Mouse (Mus musculus): ENCODE data around the gene Prss36. TPM values are rescaled to one million over a fixed set of nuclear protein-coding genes. Genes with fewer than 3 reads are reported as not detected.
"Not testable (repeated sequence)": the region's sequence is repeated elsewhere in the genome, so short reads cannot be mapped to it uniquely, and the experiment has no call there.

Prss36 gene
- polyA plus RNA-seq, 1 experiment from 2014 or later, result 11.0 TPM

- 49% methylated on average over 2 of the region's 2 CpGs for WGBS
- not testable (repeated sequence) for H3K27ac ChIP-seq (replicated peaks; ENCODE audit: low read depth, low read length); H3K9ac ChIP-seq (replicated peaks; ENCODE audit: low read length); ATAC-seq (replicated peaks; ENCODE audit: insufficient number of reproducible peaks, low FRiP score, low TSS enrichment, low read depth); H3K4me2 ChIP-seq (ENCODE audit: low read depth, low read length); H3K9me3 ChIP-seq (replicated peaks; ENCODE audit: control insufficient read depth, low read length); DNase-seq (ENCODE audit: low spot score); H3K4me1 ChIP-seq (ENCODE audit: control insufficient read depth, insufficient read depth, low read length); H3K36me3 ChIP-seq (replicated peaks; ENCODE audit: control insufficient read depth, insufficient read depth, low read depth, low read length); H3K4me3 ChIP-seq (ENCODE audit: low read depth, low read length)
- peaks cover 16% of the 10 kb centered on the region for H3K27me3 ChIP-seq (ENCODE audit: control insufficient read depth, insufficient read depth, low read length)
Observed at GRCm38 (mm10) chr7:127942097-127942496, 4.4 kb downstream of the Prss36 start.

- ATAC-seq (replicated peaks; ENCODE audit: insufficient number of reproducible peaks, low FRiP score, low TSS enrichment, low read depth) (no peak), DNase-seq (ENCODE audit: low spot score) (no peak)
- H3K27ac ChIP-seq (replicated peaks; ENCODE audit: low read depth, low read length), result no peak overlapping the region; the same call in 1 of the 2 replicates
- H3K4me1 ChIP-seq (ENCODE audit: control insufficient read depth, insufficient read depth, low read length), result no peaks in the 10 kb centered on the region
- no peaks in the 10 kb centered on the region for H3K36me3 ChIP-seq (replicated peaks; ENCODE audit: control insufficient read depth, insufficient read depth, low read depth, low read length)
- no peaks in the 10 kb centered on the region for H3K27me3 ChIP-seq (ENCODE audit: control insufficient read depth, insufficient read depth, low read length)
- no peaks in the 10 kb centered on the region for H3K9me3 ChIP-seq (replicated peaks; ENCODE audit: control insufficient read depth, low read length)
- peak overlapping the region; percentile 80 for H3K9ac ChIP-seq (replicated peaks; ENCODE audit: low read length)
- peak overlapping the region; percentile 97 for H3K4me2 ChIP-seq (ENCODE audit: low read depth, low read length)
- peak overlapping the region; percentile 71 for H3K4me3 ChIP-seq (ENCODE audit: low read depth, low read length)
- 59% methylated on average over 18 of the region's 18 CpGs for WGBS
Observed at GRCm38 (mm10) chr7:127936216-127936884, 10.2 kb downstream of the Prss36 start.

- ATAC-seq (replicated peaks; ENCODE audit: insufficient number of reproducible peaks, low FRiP score, low TSS enrichment, low read depth) (peak; percentile 32), DNase-seq (ENCODE audit: low spot score) (peak; percentile 25)
- Histone ChIP-seq H3K9ac (replicated peaks; ENCODE audit: low read length) (peak overlapping the region; percentile 80), H3K4me3 (ENCODE audit: low read depth, low read length) (peak overlapping the region; percentile 71), H3K36me3 (replicated peaks; ENCODE audit: control insufficient read depth, insufficient read depth, low read depth, low read length) (no peaks in the 10 kb centered on the region), H3K27ac (replicated peaks; ENCODE audit: low read depth, low read length) (peak overlapping the region; percentile 47; the same call in 1 of the 2 replicates), H3K9me3 (replicated peaks; ENCODE audit: control insufficient read depth, low read length) (no peaks in the 10 kb centered on the region), H3K27me3 (ENCODE audit: control insufficient read depth, insufficient read depth, low read length) (no peaks in the 10 kb centered on the region), H3K4me2 (ENCODE audit: low read depth, low read length) (peak overlapping the region; percentile 97), H3K4me1 (ENCODE audit: control insufficient read depth, insufficient read depth, low read length) (no peaks in the 10 kb centered on the region)
- under 1% methylated on average over 37 of the region's 38 CpGs for WGBS
Observed at GRCm38 (mm10) chr7:127935748-127936159, 10.8 kb downstream of the Prss36 start.

- 6% methylated on average over 32 of the region's 32 CpGs for WGBS
- Histone ChIP-seq H3K27me3 (ENCODE audit: control insufficient read depth, insufficient read depth, low read length) (no peaks in the 10 kb centered on the region), H3K36me3 (replicated peaks; ENCODE audit: control insufficient read depth, insufficient read depth, low read depth, low read length) (no peaks in the 10 kb centered on the region), H3K9me3 (replicated peaks; ENCODE audit: control insufficient read depth, low read length) (no peaks in the 10 kb centered on the region), H3K9ac (replicated peaks; ENCODE audit: low read length) (peak overlapping the region; percentile 80), H3K27ac (replicated peaks; ENCODE audit: low read depth, low read length) (peak overlapping the region; percentile 47; the same call in 1 of the 2 replicates), H3K4me3 (ENCODE audit: low read depth, low read length) (peak overlapping the region; percentile 71), H3K4me2 (ENCODE audit: low read depth, low read length) (peak overlapping the region; percentile 97), H3K4me1 (ENCODE audit: control insufficient read depth, insufficient read depth, low read length) (no peaks in the 10 kb centered on the region)
- peak; percentile 96 for DNase-seq (ENCODE audit: low spot score)
- peak; percentile 85 for ATAC-seq (replicated peaks; ENCODE audit: insufficient number of reproducible peaks, low FRiP score, low TSS enrichment, low read depth)
Observed at GRCm38 (mm10) chr7:127935028-127935722, 11.3 kb downstream of the Prss36 start.

GRCm38 (mm10) chr7:127934075-127934474, 12.4 kb downstream of the Prss36 start:
- H3K27me3 ChIP-seq (ENCODE audit: control insufficient read depth, insufficient read depth, low read length), result no peaks in the 10 kb centered on the region
- H3K9ac ChIP-seq (replicated peaks; ENCODE audit: low read length), result no peak overlapping the region
- no peak for DNase-seq (ENCODE audit: low spot score)
- H3K9me3 ChIP-seq (replicated peaks; ENCODE audit: control insufficient read depth, low read length), result no peaks in the 10 kb centered on the region
- no peaks in the 10 kb centered on the region for H3K36me3 ChIP-seq (replicated peaks; ENCODE audit: control insufficient read depth, insufficient read depth, low read depth, low read length)
- H3K4me2 ChIP-seq (ENCODE audit: low read depth, low read length), result no peak overlapping the region
- WGBS, result 84% methylated on average over 5 of the region's 5 CpGs
- ATAC-seq (replicated peaks; ENCODE audit: insufficient number of reproducible peaks, low FRiP score, low TSS enrichment, low read depth), result no peak
- H3K27ac ChIP-seq (replicated peaks; ENCODE audit: low read depth, low read length), result no peak overlapping the region
- no peaks in the 10 kb centered on the region; the same call in 1 of the 2 replicates for H3K4me1 ChIP-seq (ENCODE audit: control insufficient read depth, insufficient read depth, low read length)
- no peak overlapping the region for H3K4me3 ChIP-seq (ENCODE audit: low read depth, low read length)

- H3K4me3 ChIP-seq (ENCODE audit: low read depth, low read length), result no peak overlapping the region
- no peaks in the 10 kb centered on the region; the same call in 1 of the 2 replicates for H3K4me1 ChIP-seq (ENCODE audit: control insufficient read depth, insufficient read depth, low read length)
- peak; percentile 53 for DNase-seq (ENCODE audit: low spot score)
- no peaks in the 10 kb centered on the region for H3K9me3 ChIP-seq (replicated peaks; ENCODE audit: control insufficient read depth, low read length)
- 0 out of 2 replicates have a peak overlapping the region, but pooled peaks have one; percentile 41 for H3K27ac ChIP-seq (replicated peaks; ENCODE audit: low read depth, low read length)
- peaks cover 4% of the 10 kb centered on the region; the same call in 1 of the 2 replicates for H3K27me3 ChIP-seq (ENCODE audit: control insufficient read depth, insufficient read depth, low read length)
- 0 out of 2 replicates have a peak, but pooled peaks have one; percentile 2 for ATAC-seq (replicated peaks; ENCODE audit: insufficient number of reproducible peaks, low FRiP score, low TSS enrichment, low read depth)
- H3K36me3 ChIP-seq (replicated peaks; ENCODE audit: control insufficient read depth, insufficient read depth, low read depth, low read length), result no peaks in the 10 kb centered on the region
- no peak overlapping the region for H3K9ac ChIP-seq (replicated peaks; ENCODE audit: low read length)
- WGBS, result 12% methylated on average over 13 of the region's 13 CpGs
- H3K4me2 ChIP-seq (ENCODE audit: low read depth, low read length), result no peak overlapping the region
Observed at GRCm38 (mm10) chr7:127932273-127933031, 14.1 kb downstream of the Prss36 start.

- peaks cover 4% of the 10 kb centered on the region; the same call in 1 of the 2 replicates for H3K27me3 ChIP-seq (ENCODE audit: control insufficient read depth, insufficient read depth, low read length)
- no peak overlapping the region for H3K9ac ChIP-seq (replicated peaks; ENCODE audit: low read length)
- WGBS, result 23% methylated on average over 13 of the region's 13 CpGs
- H3K4me1 ChIP-seq (ENCODE audit: control insufficient read depth, insufficient read depth, low read length), result no peaks in the 10 kb centered on the region; the same call in 1 of the 2 replicates
- H3K9me3 ChIP-seq (replicated peaks; ENCODE audit: control insufficient read depth, low read length), result no peaks in the 10 kb centered on the region
- DNase-seq (ENCODE audit: low spot score) (peak; percentile 25), ATAC-seq (replicated peaks; ENCODE audit: insufficient number of reproducible peaks, low FRiP score, low TSS enrichment, low read depth) (no peak)
- 0 out of 2 replicates have a peak overlapping the region, but pooled peaks have one; percentile 41 for H3K27ac ChIP-seq (replicated peaks; ENCODE audit: low read depth, low read length)
- H3K4me3 ChIP-seq (ENCODE audit: low read depth, low read length), result no peak overlapping the region
- H3K36me3 ChIP-seq (replicated peaks; ENCODE audit: control insufficient read depth, insufficient read depth, low read depth, low read length), result no peaks in the 10 kb centered on the region
- no peak overlapping the region for H3K4me2 ChIP-seq (ENCODE audit: low read depth, low read length)
Observed at GRCm38 (mm10) chr7:127931351-127932135, 15.0 kb downstream of the Prss36 start.

Data from embryonic facial prominence, embryonic 11.5 days (tissue).